Comparison of ENCODE assay signal across 16 mouse cellular contexts in the genomic region with DNA sequence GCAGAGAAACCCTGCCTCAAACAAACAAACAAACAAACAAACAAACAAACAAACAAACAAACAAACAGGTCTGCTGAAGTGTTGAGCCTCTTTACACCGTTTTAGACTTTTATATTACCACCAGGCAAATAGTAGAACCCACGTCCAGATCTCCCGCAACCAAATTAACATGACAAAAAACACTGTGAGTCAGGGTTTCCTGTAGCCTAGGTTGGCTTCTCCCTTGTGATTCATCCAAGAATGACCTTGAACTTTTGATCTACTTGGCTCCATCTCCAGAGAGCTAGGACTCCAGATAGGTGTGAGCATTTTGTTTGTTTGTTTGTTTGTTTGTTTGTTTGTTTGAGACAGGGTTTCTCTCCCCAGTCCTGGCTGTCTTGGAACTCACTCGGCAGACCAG.
"Had no signal": no experiment of that assay in that cellular context is flagged by ENCODE, and none has a peak within 500 bp of the region (broad histone marks: within the 10 kb centered on the region; RNA-seq: fewer than 3 reads in every experiment).

No protein-coding gene starts in this region.

- H3K4me3 ChIP-seq: lung, embryonic 15.5 days; megakaryocyte, embryonic 14.5 days; midbrain, embryonic 12.5 days; neural tube, embryonic 12.5 days; stomach, embryonic 15.5 days had no signal

- H3K27ac ChIP-seq: lung, embryonic 15.5 days; macrophage; midbrain, embryonic 12.5 days; neural tube, embryonic 12.5 days; stomach, embryonic 15.5 days; stomach, postnatal 0 days had no signal

- H3K27me3 ChIP-seq: lung, embryonic 15.5 days; midbrain, embryonic 12.5 days; neural tube, embryonic 12.5 days; stomach, embryonic 15.5 days had no signal

- H3K4me1 ChIP-seq: megakaryocyte, embryonic 14.5 days; midbrain, embryonic 12.5 days; neural tube, embryonic 12.5 days; stomach, embryonic 15.5 days had no signal

- H3K36me3 ChIP-seq: lung, embryonic 15.5 days; midbrain, embryonic 12.5 days; neural tube, embryonic 12.5 days; stomach, embryonic 15.5 days had no signal

- ATAC-seq: lung, postnatal 0 days had no signal

- H3K4me2 ChIP-seq: lung, embryonic 15.5 days; midbrain, embryonic 12.5 days; neural tube, embryonic 12.5 days; stomach, embryonic 15.5 days had no signal

- DNase-seq: lung, adult 18-20 months; lung, postnatal 14 days; lung, postnatal 36 days; midbrain, embryonic 14.5 days; right cerebral cortex, postnatal 14 days; thymus, adult 2 months; thymus, postnatal 25 days; thymus, postnatal 4 days had no signal

- H3K9ac ChIP-seq: lung, embryonic 15.5 days; midbrain, embryonic 12.5 days; neural tube, embryonic 12.5 days; stomach, embryonic 15.5 days had no signal

- H3K9me3 ChIP-seq: lung, embryonic 15.5 days; midbrain, embryonic 12.5 days; neural tube, embryonic 12.5 days; stomach, embryonic 15.5 days had no signal
